Mouse (Mus musculus): ENCODE results near the gene Lig4. TPM values are rescaled to one million over a fixed set of nuclear protein-coding genes. Genes with fewer than 3 reads are reported as not detected.

Gene Lig4
- polyA plus RNA-seq, 1 experiment from 2014 or later, result 1.1 TPM

Other genes with a start within 250 kb of the Lig4 start
- 0.05 and 0.16 TPM in 2 replicates for gene Fam155a, start 206.5 kb downstream of the Lig4 start, polyA plus RNA-seq (2015; fragmentation: Nextera tagmentation; extraction: Ambion mirVana)
- not detected in 2 replicates for gene Gm10217, start 113.4 kb downstream of the Lig4 start, polyA plus RNA-seq (2015; fragmentation: Nextera tagmentation; extraction: Ambion mirVana)
- 4.9 and 5.2 TPM in 2 replicates for gene Abhd13, start within 50 bp of the Lig4 start, polyA plus RNA-seq (2015; fragmentation: Nextera tagmentation; extraction: Ambion mirVana)
- 0.07 and 0.08 TPM in 2 replicates for gene Tnfsf13b, start 28.8 kb upstream of the Lig4 start, polyA plus RNA-seq (2015; fragmentation: Nextera tagmentation; extraction: Ambion mirVana)
- not detected in 2 replicates for gene Myo16, start 176.2 kb upstream of the Lig4 start, polyA plus RNA-seq (2015; fragmentation: Nextera tagmentation; extraction: Ambion mirVana)